Mouse (Mus musculus) embryonic fibroblast, embryonic 13.5 days (primary cell): ENCODE measurements around the gene Prpf18.

ENCODE experiments used
- CTCF ChIP-seq: IDR thresholded peaks from 2 replicates; pipeline ENCODE4 v1.5.1; 2011; ENCODE audit warnings: mild to moderate bottlenecking, control low read depth, low read length, moderate library complexity, borderline replicate concordance; ENCODE audit not compliant: insufficient read depth
- POLR2A ChIP-seq: IDR thresholded peaks from 2 replicates; pipeline ENCODE4 v1.6.1; 2011; ENCODE audit warnings: low read depth, mild to moderate bottlenecking, control low read depth, low read length, moderate library complexity

DNA sequence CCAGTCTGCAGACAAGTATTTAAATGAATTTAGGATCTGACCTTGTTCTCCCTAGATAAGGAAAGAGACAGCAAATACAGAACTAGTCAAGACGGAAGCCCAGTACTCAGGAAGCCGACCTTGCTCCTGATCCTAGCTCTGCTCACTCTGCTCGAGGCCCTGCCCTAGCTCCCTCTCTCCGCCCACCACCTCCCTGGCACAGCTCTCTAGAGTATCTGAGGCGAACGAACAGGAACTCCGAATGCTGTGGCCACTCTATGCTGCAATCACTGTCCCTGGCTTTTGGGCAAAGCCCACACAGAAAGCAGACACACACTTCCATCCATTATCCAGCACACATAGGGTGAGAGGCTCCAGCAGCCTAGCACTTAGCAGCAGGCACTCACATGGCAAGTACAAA, 15.3 kb downstream of the Prpf18 start:
- TF ChIP-seq CTCF (no peak), POLR2A (no peak)
